Mouse (Mus musculus) megakaryocyte progenitor cell, adult 5-6 weeks (primary cell): ENCODE data around the gene Tex22. TPM values are rescaled to one million over a fixed set of nuclear protein-coding genes. Genes with fewer than 3 reads are reported as not detected.

Source experiments
- ATAC-seq: replicated peaks from 2 replicates; pipeline ENCODE4 v1.8.0; 2016; ENCODE audit warnings: mild to moderate bottlenecking, moderate TSS enrichment, inconsistent platforms; ENCODE audit not compliant: poor library complexity
- total RNA-seq, 2 experiments: library from RNA; stranded (forward) in 1 of 2; stranded (reverse) in 1 of 2; fragments of 157-497, 149-512 nt in 1 of 2; fragments of 200-1000 nt in 1 of 2; gene quantifications; 2 replicates each; pipeline versions ENCODE4 v1.2.3 to v1.2.4; 2015 to 2017

The Tex22 gene
- total RNA-seq (2015), result 0.27 TPM in 1 of 2 replicates, not detected in the other
- 0.17 TPM in 1 of 2 replicates, not detected in the other for total RNA-seq (2017)

GRCm38 (mm10) chr12:113074329-113075062, at the start of gene Tex22:
Gene Tex22, plus strand, starts transcription at chr12:113074502.
- peak; percentile 76 for ATAC-seq

DNA sequence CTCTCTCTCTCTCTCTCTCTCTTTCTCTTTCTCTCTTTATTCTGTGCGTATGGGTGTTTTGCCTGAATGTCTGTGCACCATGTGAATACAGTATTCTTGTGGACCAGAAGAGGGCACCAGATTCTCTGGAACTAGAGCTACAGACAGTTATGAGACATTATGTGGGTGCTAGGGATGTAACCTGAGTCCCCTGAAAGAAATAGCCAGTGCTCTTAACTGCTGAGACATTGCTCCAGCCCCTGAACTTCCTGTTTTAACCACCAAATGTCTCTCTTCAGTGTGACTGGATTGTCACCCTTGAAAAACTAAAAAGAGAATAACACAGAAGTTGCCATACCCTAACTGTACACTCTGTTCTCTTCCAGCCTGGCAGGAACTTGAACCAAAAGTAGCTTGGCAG, 47.7 kb upstream of the Tex22 start:
- ATAC-seq, result peak; percentile 7; the same call in 1 of the 2 replicates

- no peak for ATAC-seq
Observed at GRCm38 (mm10) chr12:113027495-113027894, 46.8 kb upstream of the Tex22 start.

- ATAC-seq, result no peak
Observed at GRCm38 (mm10) chr12:113028067-113028466, 46.2 kb upstream of the Tex22 start.

GRCm38 (mm10) chr12:113028898-113029297, 45.4 kb upstream of the Tex22 start:
- no peak for ATAC-seq

DNA sequence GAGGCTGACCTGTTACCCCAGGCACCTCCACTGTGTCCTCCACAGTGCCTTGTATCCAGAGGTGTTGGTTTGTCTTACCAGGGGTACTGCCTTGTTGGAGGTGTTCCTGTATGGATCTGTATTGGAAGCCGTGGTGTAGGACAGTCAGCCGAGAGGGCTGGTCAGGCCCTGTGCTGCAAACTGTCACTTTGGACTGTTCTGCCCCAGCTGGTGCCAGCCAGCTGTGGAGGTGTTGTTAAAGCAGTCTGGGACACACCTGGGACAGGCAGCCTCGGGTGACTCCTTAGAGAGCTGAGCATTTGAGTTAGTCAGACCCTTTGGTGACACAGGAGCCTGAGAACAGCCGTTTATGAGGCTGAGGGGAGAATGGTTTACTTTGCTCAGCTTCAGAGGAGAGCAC, 44.3 kb upstream of the Tex22 start:
- no peak for ATAC-seq

- peak; percentile 67 for ATAC-seq
Observed at GRCm38 (mm10) chr12:113030993-113031392, 43.3 kb upstream of the Tex22 start.

GRCm38 (mm10) chr12:113031441-113031840, 42.9 kb upstream of the Tex22 start:
- peak; percentile 6; the same call in 1 of the 2 replicates for ATAC-seq

DNA sequence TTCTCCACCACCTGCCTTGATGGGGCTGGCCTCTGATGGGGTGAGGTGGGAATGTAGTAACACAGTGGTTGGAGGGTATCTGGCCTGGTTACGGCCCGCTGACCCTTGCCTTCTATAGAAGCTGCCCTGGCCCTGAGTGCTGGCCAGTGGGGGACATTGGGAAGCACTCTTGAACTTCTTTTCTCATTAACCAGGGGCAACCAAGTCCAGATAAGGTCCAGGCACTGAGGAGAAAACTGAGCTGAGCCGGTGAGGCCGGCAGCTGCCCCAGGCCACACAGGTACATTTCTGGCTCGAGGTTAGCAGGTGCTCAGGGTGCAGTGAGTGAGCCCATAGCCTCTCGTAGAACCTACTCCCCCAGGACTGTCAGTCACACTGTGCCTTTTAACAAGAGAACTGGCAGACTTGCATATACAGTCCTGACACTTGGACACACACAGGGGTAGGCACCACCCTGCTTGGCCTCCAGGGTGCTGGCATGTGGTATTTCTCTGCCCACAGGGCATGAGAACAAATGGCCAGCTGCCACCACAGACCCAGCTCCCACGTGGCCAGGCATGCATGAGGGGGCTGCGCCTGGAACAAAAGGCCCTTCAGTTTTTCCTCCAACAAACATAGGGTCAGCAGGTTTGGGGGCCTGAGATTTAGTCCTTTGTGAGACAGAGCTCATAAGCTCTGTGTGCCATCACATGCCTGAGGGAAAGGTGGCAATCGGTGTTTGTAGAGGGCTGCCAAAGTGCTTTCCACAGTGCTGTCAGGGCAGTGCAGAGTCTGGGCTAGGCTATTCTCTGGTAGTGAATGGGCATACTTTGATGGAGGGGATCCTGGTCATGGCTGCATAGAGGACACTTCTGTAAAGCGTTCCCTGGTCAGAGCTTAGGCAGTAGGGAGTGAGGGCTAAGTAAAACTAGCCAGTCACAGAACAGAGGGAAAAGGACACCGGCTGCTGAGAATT, 41.7 kb upstream of the Tex22 start:
- no peak for ATAC-seq

DNA sequence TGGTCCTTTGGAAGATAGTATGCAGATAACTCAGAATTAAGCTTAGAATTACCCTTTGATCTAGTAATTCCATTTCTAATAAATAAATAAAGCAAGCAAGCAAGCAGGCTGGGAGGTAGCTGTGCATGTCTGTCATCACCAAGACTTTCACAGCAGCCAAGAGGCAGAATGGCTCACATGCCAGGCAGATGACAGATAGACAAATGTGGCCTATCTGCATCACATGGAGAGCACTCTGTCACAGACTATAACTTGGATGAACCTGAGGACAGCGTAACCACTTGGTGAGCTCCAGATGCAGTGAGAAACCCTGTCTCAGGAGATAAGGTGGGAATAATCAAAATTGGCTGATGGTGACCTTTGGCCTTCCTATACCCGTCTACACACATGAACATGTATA, 39.2 kb upstream of the Tex22 start:
- ATAC-seq, result peak; percentile 40

DNA sequence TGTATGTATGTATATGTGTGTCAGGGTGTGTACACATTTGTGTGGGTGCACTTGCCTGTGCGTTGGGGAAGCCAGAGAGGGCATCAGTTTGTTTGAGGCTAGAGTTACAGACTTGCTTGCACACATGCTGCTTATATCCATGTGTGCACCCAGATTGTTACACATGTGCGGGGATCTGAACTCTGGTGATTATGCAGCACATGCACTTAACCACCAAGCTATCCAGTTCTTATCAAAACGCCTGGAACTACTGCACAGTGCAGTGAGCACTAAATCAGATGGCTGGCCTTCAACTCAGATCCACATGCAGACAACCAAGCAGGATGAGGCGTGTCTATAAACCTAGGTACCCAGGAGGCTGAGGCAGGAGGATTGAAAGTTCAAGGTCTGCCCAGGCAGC, 37.3 kb upstream of the Tex22 start:
- peak; percentile 66 for ATAC-seq

DNA sequence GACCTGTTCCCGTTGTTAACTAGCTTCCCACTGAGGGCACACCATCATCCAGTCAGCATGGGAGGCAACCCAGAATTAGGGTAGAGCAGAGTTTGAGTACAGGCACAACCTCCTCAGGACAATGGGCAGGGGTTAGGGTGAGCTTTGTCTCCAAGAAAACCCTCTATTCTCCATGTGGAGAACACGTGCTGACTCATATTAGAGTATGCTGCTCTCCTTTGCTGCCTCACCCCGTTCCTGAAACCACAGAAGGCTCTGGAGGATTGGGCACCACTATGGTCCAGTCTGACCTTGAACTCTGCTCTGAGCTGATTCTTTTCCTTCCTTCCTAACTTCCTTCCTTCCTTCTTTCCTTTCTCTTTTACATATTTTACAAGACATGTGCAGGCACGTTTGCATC, 35.9 kb upstream of the Tex22 start:
- ATAC-seq, result no peak

GRCm38 (mm10) chr12:113041481-113042439, 32.5 kb upstream of the Tex22 start:
- no peak for ATAC-seq

DNA sequence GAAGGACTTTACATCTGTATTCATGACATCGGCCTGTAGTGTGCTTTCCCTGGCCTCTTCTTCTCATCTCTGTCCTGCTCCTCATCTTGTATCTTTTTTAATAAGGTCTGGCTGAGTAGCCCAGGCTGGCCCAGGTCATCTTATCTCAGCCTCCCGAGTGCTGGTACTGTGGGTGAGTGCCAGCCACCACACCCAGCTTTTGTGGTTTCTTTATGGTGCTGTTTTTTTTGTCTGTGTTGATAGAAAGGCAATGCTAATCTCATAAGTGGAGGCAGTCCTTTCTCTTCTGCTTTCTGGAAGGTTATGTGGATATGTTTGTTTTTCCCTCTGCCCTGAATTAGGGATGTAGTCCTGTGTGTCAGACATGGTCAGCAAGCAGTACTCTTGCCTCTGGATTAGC, 31.8 kb upstream of the Tex22 start:
- ATAC-seq, result peak; percentile 76

- ATAC-seq, result peak; percentile 24
Observed at GRCm38 (mm10) chr12:113044916-113045677, 29.2 kb upstream of the Tex22 start.

- 0 out of 2 replicates have a peak, but pooled peaks have one; percentile 19 for ATAC-seq
Observed at GRCm38 (mm10) chr12:113046861-113047260, 27.4 kb upstream of the Tex22 start.

DNA sequence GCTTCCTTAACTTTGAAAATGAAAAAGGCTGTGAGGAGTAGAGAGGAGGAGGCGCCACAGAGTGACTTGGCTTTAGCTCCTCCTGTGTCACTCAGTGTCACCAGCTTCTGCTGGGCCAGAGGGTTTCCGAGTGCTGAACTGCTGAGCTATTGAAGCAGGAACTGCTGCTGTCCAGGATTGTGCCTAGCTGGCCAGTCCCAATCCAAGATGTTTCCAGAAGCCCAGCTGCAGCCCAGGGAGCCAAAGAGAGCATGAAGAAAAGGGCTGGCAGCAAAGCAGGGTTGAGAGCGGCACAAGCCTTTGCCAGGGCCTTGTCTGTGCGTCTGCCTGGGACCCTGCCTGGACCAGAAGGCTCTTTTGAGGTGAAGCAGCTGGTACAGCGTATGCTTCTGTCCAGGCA, 26.2 kb upstream of the Tex22 start:
- no peak for ATAC-seq

GRCm38 (mm10) chr12:113049836-113050235, 24.5 kb upstream of the Tex22 start:
- ATAC-seq, result no peak

- ATAC-seq, result no peak
Observed at GRCm38 (mm10) chr12:113050671-113051070, 23.6 kb upstream of the Tex22 start.
